Comparison of ENCODE assay signal across 8 mouse cellular contexts in genomic region chr4:108834115-108834970, GRCm38 (mm10). TPM values are rescaled to one million over a fixed set of nuclear protein-coding genes. Genes with fewer than 3 reads are reported as not detected.
DNase-seq lines count a peak whose midpoint lies in the region; ATAC-seq and TF ChIP-seq lines count a peak whose summit lies in the region.

Gene Txndc12, plus strand, starts transcription at chr4:108834601.

- under 1% methylated on average over 34 of the region's 34 CpGs for WGBS in cerebellum, adult 2 months
- under 1% methylated on average over 34 of the region's 34 CpGs for WGBS in forebrain, postnatal 0 days
- WGBS in lung, embryonic 15.5 days: 0% methylated on average over 34 of the region's 34 CpGs

- H3K27me3 ChIP-seq in cerebellum, adult 2 months (ENCODE audit: control insufficient read depth, insufficient read depth, low read length): no peaks in the 10 kb centered on the region
- no peaks in the 10 kb centered on the region for H3K27me3 ChIP-seq in forebrain, postnatal 0 days (ENCODE audit: insufficient read depth, low read length)
- no peaks in the 10 kb centered on the region for H3K27me3 ChIP-seq in lung, embryonic 15.5 days

- peak within 1 kb of the TSS; percentile 69 for H3K4me2 ChIP-seq in forebrain, postnatal 0 days (ENCODE audit: low read depth)
- peak within 1 kb of the TSS; percentile 74 for H3K4me2 ChIP-seq in lung, embryonic 15.5 days

- TF ChIP-seq POLR2A in cerebellum, adult 2 months (IDR thresholded peaks at IDR 0.05; ENCODE audit: borderline replicate concordance, insufficient read depth, low read length): peak; percentile 51; the same call in 1 of the 2 replicates

- peak within 1 kb of the TSS; percentile 100 for H3K9ac ChIP-seq in forebrain, postnatal 0 days
- H3K9ac ChIP-seq in lung, embryonic 15.5 days: peak within 1 kb of the TSS; percentile 89

- H3K4me1 ChIP-seq in cerebellum, adult 2 months (ENCODE audit: control insufficient read depth, insufficient read depth, low read length): peaks cover 6% of the 10 kb centered on the region; the same call in 1 of the 2 replicates
- peaks cover 15% of the 10 kb centered on the region; the same call in 1 of the 2 replicates for H3K4me1 ChIP-seq in forebrain, postnatal 0 days (ENCODE audit: insufficient read depth)
- H3K4me1 ChIP-seq in lung, embryonic 15.5 days: peaks cover 33% of the 10 kb centered on the region

- H3K9me3 ChIP-seq in forebrain, postnatal 0 days (ENCODE audit: low read length): no peaks in the 10 kb centered on the region
- H3K9me3 ChIP-seq in lung, embryonic 15.5 days: no peaks in the 10 kb centered on the region

- H3K36me3 ChIP-seq in forebrain, postnatal 0 days (ENCODE audit: insufficient read depth): 0 out of 2 replicates have a peak, but pooled peaks cover 5% of the 10 kb centered on the region
- peaks cover 3% of the 10 kb centered on the region; the same call in 1 of the 2 replicates for H3K36me3 ChIP-seq in lung, embryonic 15.5 days

- peak; percentile 79 for ATAC-seq in forebrain, postnatal 0 days
- peak; percentile 88 for ATAC-seq in lung, embryonic 15.5 days (ENCODE audit: borderline replicate concordance, extremely low read depth, low FRiP score, low TSS enrichment)

- H3K4me3 ChIP-seq in cerebellum, adult 2 months (replicated peaks; ENCODE audit: insufficient read depth, low read depth, low read length): peak within 1 kb of the TSS; percentile 98
- peak within 1 kb of the TSS; percentile 98 for H3K4me3 ChIP-seq in forebrain, postnatal 0 days (ENCODE audit: low read depth, low read length)
- H3K4me3 ChIP-seq in lung, embryonic 15.5 days: peak within 1 kb of the TSS; percentile 72

- no peak for TF ChIP-seq CTCF in cerebellum, adult 2 months (IDR thresholded peaks at IDR 0.05; ENCODE audit: borderline replicate concordance, insufficient read depth, low read depth, low read length)
- 0 out of 2 replicates have a peak, but pooled peaks have one; percentile 8 for TF ChIP-seq CTCF in forebrain, postnatal 0 days (IDR thresholded peaks at IDR 0.05; ENCODE audit: low read depth)

- peak; percentile 94 for DNase-seq in MEL-GATA-1-ER (ENCODE audit: extremely low read depth, low read depth)
- DNase-seq in cerebellum, adult 2 months: peak; percentile 86 to 88
- DNase-seq in forebrain, postnatal 0 days: peak; percentile 94
- peak; percentile 84 for DNase-seq in heart, postnatal 4 days
- DNase-seq in layer of hippocampus, adult 8-10 months (ENCODE audit: low spot score in 2 of 2): peak; percentile 79 to 81
- peak; percentile 82 for DNase-seq in ovary, adult 18-20 months (ENCODE audit: low spot score)
- DNase-seq in thymus, postnatal 0 days (ENCODE audit: low spot score): peak; percentile 82

- H3K27ac ChIP-seq in cerebellum, adult 2 months (ENCODE audit: insufficient read depth, low read length): peak within 1 kb of the TSS; percentile 87
- H3K27ac ChIP-seq in forebrain, postnatal 0 days (ENCODE audit: low read depth, low read length): peak within 1 kb of the TSS; percentile 99
- H3K27ac ChIP-seq in lung, embryonic 15.5 days: peak within 1 kb of the TSS; percentile 99

RNA-seq across cellular contexts. Expression of gene Txndc12, which starts in this region (rescaled TPM):
- 51.3 and 53.6 TPM in 2 replicates for polyA plus RNA-seq in cerebellum, adult 2 months (2012; rRNA removed)
- total RNA-seq in forebrain, postnatal 0 days (2014; rRNA removed): 54.0 and 71.9 TPM in 2 replicates
- polyA plus RNA-seq in forebrain, postnatal 0 days (2015; fragmentation: Nextera tagmentation; extraction: Ambion mirVana): 65.1 and 71.9 TPM in 2 replicates
- total RNA-seq in heart, postnatal 4 days (2021): 10 to 100 TPM; 83.3 to 86.4 TPM
- 10 to 100 TPM; 34.0 to 37.6 (median 35.6) TPM for total RNA-seq in layer of hippocampus, adult 8-10 months (2022)
- 125 and 132 TPM in 2 replicates for polyA plus RNA-seq in lung, embryonic 15.5 days (2015; fragmentation: Nextera tagmentation; extraction: Ambion mirVana)
- 50.5 and 53.4 TPM in 2 replicates for polyA plus RNA-seq in thymus, postnatal 0 days (2015; fragmentation: Nextera tagmentation; extraction: Ambion mirVana)

Comparison
In these comparisons a context has a peak if more than half of its experiments do, and no peak if none do; other contexts are left out.
1. Peak in every context shown above with its lines: DNase-seq, ATAC-seq, H3K4me3 ChIP-seq and H3K27ac ChIP-seq.